Mouse (Mus musculus): ENCODE results near the gene Runx2. TPM values are rescaled to one million over a fixed set of nuclear protein-coding genes. Genes with fewer than 3 reads are reported as not detected.

Gene Runx2
- polyA plus RNA-seq, 1 experiment from 2014 or later: 3.0 TPM

Other genes starting within 250 kb of the Runx2 start
- 21.7 and 23.0 TPM in 2 replicates for gene Supt3, start 37.6 kb downstream of the Runx2 start, polyA plus RNA-seq (2016; fragmentation: Nextera tagmentation; extraction: Ambion mirVana)